Mouse (Mus musculus): ENCODE data around the gene Tekt5. TPM values are rescaled to one million over a fixed set of nuclear protein-coding genes. Genes with fewer than 3 reads are reported as not detected.

The Tekt5 gene
- total and polyA plus RNA-seq, 2 experiments from 2014 or later = 0.45 TPM; not detected in 1

- DNase-seq (ENCODE audit: low spot score) (no peak), ATAC-seq (ENCODE audit: insufficient read depth, low read depth) (no peak)
- Histone ChIP-seq H3K4me2 (ENCODE audit: low read depth, low read length) (no peak overlapping the region), H3K9me3 (replicated peaks; ENCODE audit: control insufficient read depth, low read length) (no peaks in the 10 kb centered on the region), H3K27ac (ENCODE audit: low read depth) (no peak overlapping the region), H3K27me3 (ENCODE audit: control insufficient read depth, insufficient read depth, low read length) (no peaks in the 10 kb centered on the region), H3K36me3 (replicated peaks; ENCODE audit: control insufficient read depth, insufficient read depth, low read length) (no peaks in the 10 kb centered on the region), H3K4me3 (ENCODE audit: low read depth, low read length) (no peak overlapping the region), H3K4me1 (ENCODE audit: control insufficient read depth, insufficient read depth) (peaks cover 8% of the 10 kb centered on the region), H3K9ac (replicated peaks; ENCODE audit: low read depth, low read length) (no peak overlapping the region)
- no peak for TF ChIP-seq CTCF (IDR thresholded peaks at IDR 0.05; ENCODE audit: low read depth)
- no peak for TF ChIP-seq EP300 (IDR thresholded peaks at IDR 0.05; ENCODE audit: low read depth)
- 79% methylated on average over 9 of the region's 9 CpGs for WGBS
These were observed 2.7 kb downstream of the Tekt5 start for GRCm38 (mm10) chr16:10392587-10392986.

- no peaks in the 10 kb centered on the region for H3K9me3 ChIP-seq (replicated peaks; ENCODE audit: control insufficient read depth, low read length)
- H3K27me3 ChIP-seq (ENCODE audit: control insufficient read depth, insufficient read depth, low read length) = no peaks in the 10 kb centered on the region
- WGBS = 89% methylated on average over 6 of the region's 6 CpGs
- H3K4me2 ChIP-seq (ENCODE audit: low read depth, low read length) = no peak overlapping the region
- H3K4me1 ChIP-seq (ENCODE audit: control insufficient read depth, insufficient read depth) = peaks cover 6% of the 10 kb centered on the region; the same call in 1 of the 2 replicates
- no peak for ATAC-seq (ENCODE audit: insufficient read depth, low read depth)
- no peak overlapping the region for H3K4me3 ChIP-seq (ENCODE audit: low read depth, low read length)
- H3K27ac ChIP-seq (ENCODE audit: low read depth) = no peak overlapping the region
- no peak for TF ChIP-seq EP300 (IDR thresholded peaks at IDR 0.05; ENCODE audit: low read depth)
- no peak for TF ChIP-seq CTCF (IDR thresholded peaks at IDR 0.05; ENCODE audit: low read depth)
- H3K9ac ChIP-seq (replicated peaks; ENCODE audit: low read depth, low read length) = no peak overlapping the region
- DNase-seq (ENCODE audit: low spot score) = no peak
- no peaks in the 10 kb centered on the region for H3K36me3 ChIP-seq (replicated peaks; ENCODE audit: control insufficient read depth, insufficient read depth, low read length)
These were observed 6.5 kb downstream of the Tekt5 start for GRCm38 (mm10) chr16:10388634-10389365.

GRCm38 (mm10) chr16:10385261-10385660 is 10.0 kb downstream of the Tekt5 start:
- DNase-seq (ENCODE audit: low spot score) (no peak), ATAC-seq (ENCODE audit: insufficient read depth, low read depth) (no peak)
- no peaks in the 10 kb centered on the region for H3K36me3 ChIP-seq (replicated peaks; ENCODE audit: control insufficient read depth, insufficient read depth, low read length)
- no peak overlapping the region for H3K4me3 ChIP-seq (ENCODE audit: low read depth, low read length)
- WGBS = 83% methylated on average over 12 of the region's 12 CpGs
- no peak for TF ChIP-seq CTCF (IDR thresholded peaks at IDR 0.05; ENCODE audit: low read depth)
- no peak for TF ChIP-seq EP300 (IDR thresholded peaks at IDR 0.05; ENCODE audit: low read depth)
- peaks cover 6% of the 10 kb centered on the region; the same call in 1 of the 2 replicates for H3K4me1 ChIP-seq (ENCODE audit: control insufficient read depth, insufficient read depth)
- no peaks in the 10 kb centered on the region for H3K9me3 ChIP-seq (replicated peaks; ENCODE audit: control insufficient read depth, low read length)
- H3K4me2 ChIP-seq (ENCODE audit: low read depth, low read length) = no peak overlapping the region
- H3K9ac ChIP-seq (replicated peaks; ENCODE audit: low read depth, low read length) = no peak overlapping the region
- no peak overlapping the region for H3K27ac ChIP-seq (ENCODE audit: low read depth)
- no peaks in the 10 kb centered on the region for H3K27me3 ChIP-seq (ENCODE audit: control insufficient read depth, insufficient read depth, low read length)

- no peak for TF ChIP-seq EP300 (IDR thresholded peaks at IDR 0.05; ENCODE audit: low read depth)
- TF ChIP-seq CTCF (IDR thresholded peaks at IDR 0.05; ENCODE audit: low read depth) = no peak
- no peaks in the 10 kb centered on the region for H3K36me3 ChIP-seq (replicated peaks; ENCODE audit: control insufficient read depth, insufficient read depth, low read length)
- no peak for DNase-seq (ENCODE audit: low spot score)
- 58% methylated on average over 3 of the region's 3 CpGs for WGBS
- H3K4me3 ChIP-seq (ENCODE audit: low read depth, low read length) = peak overlapping the region; percentile 29; the same call in 1 of the 2 replicates
- no peak overlapping the region for H3K9ac ChIP-seq (replicated peaks; ENCODE audit: low read depth, low read length)
- no peaks in the 10 kb centered on the region for H3K9me3 ChIP-seq (replicated peaks; ENCODE audit: control insufficient read depth, low read length)
- peak overlapping the region; percentile 43 for H3K4me2 ChIP-seq (ENCODE audit: low read depth, low read length)
- peaks cover 6% of the 10 kb centered on the region; the same call in 1 of the 2 replicates for H3K4me1 ChIP-seq (ENCODE audit: control insufficient read depth, insufficient read depth)
- ATAC-seq (ENCODE audit: insufficient read depth, low read depth) = no peak
- no peak overlapping the region for H3K27ac ChIP-seq (ENCODE audit: low read depth)
- no peaks in the 10 kb centered on the region for H3K27me3 ChIP-seq (ENCODE audit: control insufficient read depth, insufficient read depth, low read length)
These were observed 10.7 kb downstream of the Tekt5 start for GRCm38 (mm10) chr16:10384544-10384943.

- peak overlapping the region; percentile 43 for H3K4me2 ChIP-seq (ENCODE audit: low read depth, low read length)
- 21% methylated on average over 8 of the region's 8 CpGs for WGBS
- ATAC-seq (ENCODE audit: insufficient read depth, low read depth) (peak; percentile 64; the same call in 1 of the 2 replicates), DNase-seq (ENCODE audit: low spot score) (no peak)
- H3K36me3 ChIP-seq (replicated peaks; ENCODE audit: control insufficient read depth, insufficient read depth, low read length) = no peaks in the 10 kb centered on the region
- no peak for TF ChIP-seq CTCF (IDR thresholded peaks at IDR 0.05; ENCODE audit: low read depth)
- TF ChIP-seq EP300 (IDR thresholded peaks at IDR 0.05; ENCODE audit: low read depth) = no peak
- H3K4me3 ChIP-seq (ENCODE audit: low read depth, low read length) = peak overlapping the region; percentile 29
- no peak overlapping the region for H3K27ac ChIP-seq (ENCODE audit: low read depth)
- no peaks in the 10 kb centered on the region for H3K27me3 ChIP-seq (ENCODE audit: control insufficient read depth, insufficient read depth, low read length)
- no peaks in the 10 kb centered on the region for H3K9me3 ChIP-seq (replicated peaks; ENCODE audit: control insufficient read depth, low read length)
- H3K4me1 ChIP-seq (ENCODE audit: control insufficient read depth, insufficient read depth) = peaks cover 6% of the 10 kb centered on the region; the same call in 1 of the 2 replicates
- no peak overlapping the region for H3K9ac ChIP-seq (replicated peaks; ENCODE audit: low read depth, low read length)
These were observed 11.2 kb downstream of the Tekt5 start for GRCm38 (mm10) chr16:10384060-10384497.

All from heart, postnatal 0 days (tissue).